Mouse (Mus musculus) gastrocnemius, postnatal 4 days (tissue): ENCODE measurements around the gene Slc25a22. TPM values are rescaled to one million over a fixed set of nuclear protein-coding genes. Genes with fewer than 3 reads are reported as not detected.

Experiments
- DNase-seq, 2 experiments: peaks; one replicate each; pipeline ENCODE4 v3.0.0; 2021 to 2022; ENCODE audit warnings: low spot score in 2 of 2, mixed read lengths in 2 of 2
- long read RNA-seq, 2 experiments: library from polyadenylated mRNA; stranded (forward); transcript quantifications; one replicate each; pipeline ENCODE4 v2.0.0; 2021
- total RNA-seq, 2 experiments: library from RNA; stranded (reverse); gene quantifications; 2 replicates each; pipeline ENCODE4 v1.2.3; 2021

The Slc25a22 gene
- 10 to 100 TPM; 16.4 to 25.2 TPM for total RNA-seq
- long read RNA-seq, experiment 1, full-length matches to known transcripts: 6 of 20 reads
- long read RNA-seq, experiment 1, partial matches to known transcripts: 3 of 20 reads
- long read RNA-seq, experiment 1, other reads (novel, unspliced or antisense): 11 of 20 reads
- long read RNA-seq, experiment 2, full-length matches to known transcripts: 11 of 23 reads
- long read RNA-seq, experiment 2, partial matches to known transcripts: 1 of 23 reads
- long read RNA-seq, experiment 2, other reads (novel, unspliced or antisense): 11 of 23 reads

DNA sequence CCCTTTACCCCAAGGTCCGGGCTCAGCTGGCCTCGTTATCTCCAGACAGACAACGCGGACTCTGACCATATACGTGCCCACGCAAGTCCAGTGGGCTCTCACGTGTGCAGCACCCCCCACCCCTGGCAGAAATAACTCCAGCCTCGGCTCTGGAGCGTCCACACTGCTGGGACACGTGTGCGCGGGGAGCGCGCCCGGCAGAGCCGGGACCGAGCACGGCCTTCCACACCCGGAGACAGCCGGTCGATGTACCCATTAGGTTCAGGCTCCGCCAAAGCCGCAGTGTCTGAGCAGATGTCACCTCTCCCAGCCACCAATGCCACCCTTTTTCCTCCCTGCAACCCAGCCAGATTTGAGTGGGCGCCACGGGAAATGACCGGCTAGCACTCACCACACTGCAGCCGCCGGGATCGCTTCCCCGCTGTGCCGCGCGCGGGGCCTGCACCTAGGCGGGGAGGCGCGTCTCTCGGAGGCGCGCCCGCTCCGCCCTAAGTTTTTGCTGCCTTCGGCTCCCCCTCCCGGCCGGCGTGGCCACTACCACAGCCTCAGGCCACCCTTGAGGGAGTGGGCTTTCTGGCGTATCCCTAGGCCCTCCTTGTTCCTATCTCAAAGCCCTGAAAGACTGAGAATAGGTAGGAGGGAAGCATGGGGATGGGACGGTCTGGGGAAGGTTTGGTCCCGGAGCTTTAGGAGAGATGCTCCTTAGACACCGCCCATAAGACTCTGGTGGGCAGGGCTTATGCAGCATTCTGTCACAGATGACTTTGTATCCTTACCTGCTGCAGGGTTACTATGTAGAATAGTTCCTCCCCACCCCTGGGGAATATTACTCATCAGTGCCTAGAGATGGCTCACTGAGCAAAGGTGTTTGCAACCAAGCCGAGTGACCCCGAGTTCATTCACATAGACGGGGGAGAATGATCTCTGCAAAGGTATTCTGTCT is at the start of gene Slc25a22:
Slc25a22 (minus strand) TSS at position 715 of the 943 bp plus-strand sequence.
- peak; percentile 62 to 84 for DNase-seq

DNA sequence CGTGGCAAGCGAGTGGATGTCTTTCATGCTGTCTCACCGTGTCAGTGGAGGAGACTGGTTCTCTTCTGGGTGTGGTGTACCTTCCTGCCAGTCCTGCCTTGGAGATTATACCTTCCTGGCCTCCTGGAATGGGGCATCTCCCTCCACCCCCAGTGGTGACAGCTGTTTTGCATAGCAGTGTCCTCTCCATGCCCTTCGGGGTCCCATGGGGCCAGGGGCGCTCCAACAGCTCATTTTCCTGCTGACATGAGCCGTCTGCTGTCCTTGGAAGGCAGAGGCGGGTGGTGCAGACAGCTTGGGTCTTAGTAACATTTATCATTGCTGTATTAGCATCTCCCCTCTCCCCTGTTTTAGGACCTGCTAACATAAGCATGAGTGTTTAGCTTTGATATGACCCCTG is 49.4 kb upstream of the Slc25a22 start:
- no peak for DNase-seq

DNA sequence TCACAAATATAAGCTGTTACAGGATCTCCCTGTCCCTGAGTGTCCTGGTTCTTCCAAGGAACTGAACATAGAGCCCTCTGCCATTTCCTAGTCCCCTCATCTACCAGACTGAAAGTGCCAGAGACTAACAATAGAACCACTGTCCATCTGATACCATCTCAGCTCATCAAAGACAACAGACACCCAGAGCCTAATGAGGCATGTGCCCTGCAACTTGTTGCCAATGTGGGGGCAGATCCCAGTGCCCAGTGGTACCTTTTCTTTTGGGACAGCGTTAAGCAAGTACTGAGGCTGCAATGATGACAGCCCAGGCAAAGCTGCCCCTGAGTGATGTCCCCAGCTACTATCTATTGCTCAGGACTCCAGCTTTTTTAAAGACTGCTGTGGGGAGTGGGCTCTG is 48.5 kb upstream of the Slc25a22 start:
- DNase-seq: no peak

DNA sequence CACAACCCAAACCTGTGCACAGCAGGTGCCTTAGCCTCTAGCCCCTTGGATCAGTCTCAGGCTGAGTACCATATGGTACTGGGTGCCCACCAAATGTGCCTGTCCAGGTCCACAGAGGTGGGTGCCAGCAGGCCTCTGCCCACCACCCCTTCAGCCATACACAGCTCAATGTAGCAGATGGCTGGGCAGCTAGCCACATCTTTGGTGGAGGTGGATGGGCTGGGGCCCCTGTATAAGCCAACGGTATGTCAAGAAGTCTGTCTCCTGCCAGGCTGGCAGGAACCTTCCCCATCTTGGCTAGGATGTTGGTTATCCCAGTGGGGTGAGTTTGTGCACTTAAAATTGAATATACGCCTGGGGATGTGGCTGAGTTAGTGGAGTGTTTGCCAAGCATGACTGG is 47.9 kb upstream of the Slc25a22 start:
- DNase-seq: no peak

DNA sequence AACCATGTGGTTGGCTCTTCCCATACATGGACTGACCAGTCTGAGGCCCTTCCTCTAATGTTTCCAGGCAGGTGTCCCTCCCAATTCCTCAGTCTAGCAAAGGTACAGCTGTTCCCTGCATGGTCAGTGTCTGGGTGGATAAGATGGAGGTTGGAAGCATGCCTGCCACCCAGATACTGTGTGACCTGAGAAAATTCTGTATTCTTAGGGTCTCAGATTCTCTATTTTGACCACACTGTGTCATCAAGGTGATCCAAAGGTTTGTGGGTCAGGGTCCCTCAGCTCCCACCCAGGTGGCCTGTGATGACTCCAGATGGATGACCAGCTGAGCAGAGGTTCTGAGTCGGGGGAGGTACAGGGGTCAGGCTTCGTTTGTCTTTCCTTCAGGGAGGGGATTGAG is 47.5 kb upstream of the Slc25a22 start:
- no peak for DNase-seq

DNA sequence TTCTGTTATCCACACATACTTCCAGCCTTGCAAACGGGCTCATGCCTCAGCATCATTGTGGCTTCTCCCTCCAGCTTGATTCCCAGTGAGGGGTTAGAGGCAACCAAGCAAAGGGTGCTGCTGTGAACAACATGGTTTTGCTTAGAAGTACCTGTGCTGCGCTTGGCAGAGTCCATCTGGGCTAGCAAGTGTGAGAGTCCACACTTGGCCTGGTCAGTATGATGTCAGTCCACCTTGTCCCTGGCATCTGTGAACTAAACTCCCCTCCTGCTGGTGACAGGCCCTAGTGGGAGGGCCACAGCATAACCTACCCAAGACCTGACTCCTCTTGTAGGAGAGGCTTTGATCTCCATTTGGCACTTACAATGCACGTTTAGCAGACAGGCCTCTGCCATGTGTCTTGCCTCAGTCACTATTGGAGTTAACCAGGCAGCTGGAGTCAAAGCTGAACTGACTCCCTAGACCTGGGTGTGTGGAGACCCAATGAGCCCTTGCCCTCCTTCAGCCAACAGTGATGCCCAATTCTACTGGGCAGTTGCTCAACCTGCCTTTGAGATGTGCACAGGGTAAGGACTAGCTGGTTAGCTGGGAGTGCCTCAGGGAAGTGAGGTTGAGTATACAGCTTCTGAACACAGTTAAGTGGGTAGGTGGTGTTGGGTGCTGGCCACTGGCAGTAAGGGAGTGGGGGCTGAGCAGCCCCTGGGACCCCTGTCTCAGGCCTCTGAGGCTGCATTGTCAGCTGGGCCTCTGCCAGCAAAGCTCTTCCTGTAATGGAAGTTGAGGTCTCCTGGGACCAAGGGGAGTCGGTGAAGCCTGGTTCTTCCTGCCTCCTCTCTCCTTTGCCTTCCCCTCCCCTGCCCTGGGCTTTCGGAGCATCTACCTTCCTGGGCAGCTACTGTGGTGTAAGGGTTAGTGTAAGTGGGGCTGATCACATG is 46.8 kb upstream of the Slc25a22 start:
- DNase-seq: no peak

DNA sequence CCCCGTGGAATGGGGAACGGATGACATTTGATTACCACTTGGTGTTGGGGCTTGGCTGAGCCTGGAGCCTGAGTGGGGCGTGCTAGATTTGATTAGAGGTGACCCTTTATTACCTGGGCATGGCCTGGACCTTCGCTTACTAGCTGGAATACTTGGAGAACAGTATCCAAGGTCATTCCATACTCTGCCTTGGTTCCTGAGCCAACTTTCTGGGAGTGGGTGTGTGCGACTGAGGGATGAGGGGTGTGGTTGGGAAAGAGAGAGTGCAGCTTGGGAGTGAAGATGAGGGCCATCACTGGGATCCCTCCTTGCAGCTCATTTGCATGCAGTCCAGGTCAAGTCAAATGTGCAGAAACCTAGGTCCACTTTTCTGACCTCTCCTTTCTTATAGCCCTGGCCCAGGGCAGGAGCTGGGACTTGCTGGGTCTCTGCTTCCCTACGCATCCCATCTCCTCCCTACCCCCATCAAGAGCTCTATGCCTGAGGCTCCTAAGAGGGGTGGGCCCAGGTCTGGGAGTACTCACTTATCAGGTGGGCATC is 45.5 kb upstream of the Slc25a22 start:
- DNase-seq: no peak

DNA sequence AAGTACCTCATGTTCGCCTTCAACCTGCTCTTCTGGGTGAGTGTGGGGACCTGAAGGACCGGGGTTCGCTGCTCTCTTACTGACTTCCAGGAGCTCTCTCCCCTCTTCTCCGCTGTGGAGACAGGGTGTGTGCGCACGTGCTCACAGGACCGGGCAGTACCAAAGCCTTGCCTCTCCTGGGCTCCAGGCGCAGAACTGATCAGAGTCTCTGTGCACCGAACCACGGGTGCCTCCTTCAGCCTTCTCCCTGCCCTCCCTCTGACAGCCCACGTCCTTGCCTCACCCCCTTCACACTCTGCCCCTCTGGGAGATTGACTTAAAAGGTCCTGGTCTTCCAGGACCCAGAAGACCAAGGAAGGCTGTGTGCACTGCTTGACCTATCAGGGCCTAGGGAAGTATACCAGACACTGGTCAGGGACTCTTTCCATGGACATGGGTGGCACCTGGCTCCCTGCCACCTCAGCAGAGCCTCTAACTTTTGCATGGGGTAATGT is 44.9 kb upstream of the Slc25a22 start:
- DNase-seq: no peak

DNA sequence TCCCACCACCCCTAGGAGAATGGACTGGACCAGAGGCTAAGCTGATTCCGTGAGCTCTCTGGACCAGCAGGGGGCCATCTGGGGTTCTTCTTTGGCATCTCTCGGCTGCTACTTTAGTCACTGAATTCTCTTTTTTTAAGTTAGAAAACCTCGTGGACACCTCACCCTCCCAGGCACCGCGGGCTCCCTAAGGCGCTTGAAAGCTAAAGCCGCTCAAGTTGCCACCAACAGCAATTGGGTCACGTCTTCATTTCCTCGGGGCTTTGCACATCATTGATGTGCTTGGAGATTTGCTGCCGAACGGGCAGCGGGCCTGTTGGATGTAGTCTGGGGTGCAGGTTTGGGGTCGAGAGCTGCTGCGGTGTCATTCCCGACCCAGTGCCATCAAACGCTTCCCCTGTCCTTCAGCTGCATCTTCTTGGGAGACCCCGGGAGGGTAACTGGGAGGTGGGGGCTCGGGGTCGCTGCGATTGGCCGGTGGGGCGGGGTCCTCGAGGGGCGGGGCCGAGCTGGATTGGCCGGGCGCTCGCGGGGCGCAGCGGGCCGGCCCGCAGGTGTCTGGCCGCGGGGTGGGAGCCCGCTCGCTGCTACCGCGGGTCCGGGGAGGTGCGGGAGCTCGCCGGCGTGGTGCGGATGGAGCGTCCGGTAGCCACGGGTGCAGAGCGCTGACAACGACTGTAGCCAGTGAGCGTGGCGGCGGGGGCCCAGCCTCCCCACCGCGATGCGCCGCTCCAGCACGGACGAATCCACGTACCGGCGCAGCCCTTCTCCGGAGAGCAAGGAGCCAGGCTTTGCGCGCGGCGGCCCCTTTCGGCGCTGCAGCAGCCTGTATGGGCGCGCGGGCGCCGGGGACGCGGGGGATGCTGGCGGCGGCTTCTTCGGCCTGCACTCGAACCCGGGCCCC is 44.1 kb upstream of the Slc25a22 start:
- peak in 1 of 2 experiments; percentile 54 for DNase-seq

DNA sequence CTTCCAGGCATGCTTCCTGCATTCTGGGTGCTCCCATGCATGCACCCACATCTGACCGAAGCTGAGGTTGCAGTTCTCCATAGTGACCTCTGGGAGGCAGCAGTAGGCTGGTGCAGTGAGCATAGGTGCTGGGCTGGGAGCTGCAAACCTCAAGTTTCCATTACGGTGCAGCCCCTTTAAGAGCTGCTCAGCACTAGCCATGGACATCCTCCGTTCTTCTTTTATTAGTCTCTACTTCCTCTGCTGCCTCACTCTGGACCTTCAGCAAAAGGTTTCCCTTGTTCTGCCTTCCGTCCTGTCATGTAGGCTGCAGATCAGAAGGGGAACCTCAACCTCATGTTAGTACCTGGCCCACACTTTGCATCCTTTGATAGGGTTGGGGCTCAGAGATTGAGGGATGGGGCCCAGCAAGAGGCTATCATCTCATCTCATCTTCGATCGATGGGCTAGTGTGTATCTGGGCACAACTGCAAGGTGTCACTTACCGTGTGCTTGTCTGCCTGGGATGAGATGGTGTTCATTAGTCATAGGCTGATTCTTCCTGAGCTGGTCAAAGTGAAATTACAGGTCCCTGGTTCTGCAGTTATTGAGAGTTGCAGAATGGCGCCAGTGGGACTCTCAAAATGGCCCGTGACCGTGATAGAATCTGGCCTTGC is 43.3 kb upstream of the Slc25a22 start:
- DNase-seq: peak in 1 of 2 experiments; percentile 57

DNA sequence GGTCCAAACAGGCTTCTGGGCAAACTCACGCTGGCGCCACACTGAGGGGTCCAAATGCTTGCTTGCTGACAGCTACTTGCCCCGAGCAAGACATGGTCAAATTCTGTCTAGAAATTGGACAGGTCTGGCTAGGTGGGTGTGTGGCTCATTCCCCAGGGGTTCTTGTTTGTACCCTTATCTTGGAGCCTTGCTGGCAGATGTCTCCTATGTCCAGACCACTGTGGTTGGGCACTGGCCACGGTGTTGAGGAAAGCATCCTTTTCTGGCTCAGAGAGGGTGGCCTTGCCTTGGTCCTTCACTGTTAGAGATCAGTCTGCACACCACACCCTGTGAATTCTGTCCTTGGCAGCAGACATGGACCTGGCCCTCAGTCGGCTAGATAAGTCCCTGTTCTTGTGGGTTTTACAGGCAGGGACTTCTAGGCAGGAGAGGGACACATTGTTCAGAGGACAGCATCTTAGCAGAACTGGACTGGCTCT is 40.6 kb upstream of the Slc25a22 start:
- no peak for DNase-seq

DNA sequence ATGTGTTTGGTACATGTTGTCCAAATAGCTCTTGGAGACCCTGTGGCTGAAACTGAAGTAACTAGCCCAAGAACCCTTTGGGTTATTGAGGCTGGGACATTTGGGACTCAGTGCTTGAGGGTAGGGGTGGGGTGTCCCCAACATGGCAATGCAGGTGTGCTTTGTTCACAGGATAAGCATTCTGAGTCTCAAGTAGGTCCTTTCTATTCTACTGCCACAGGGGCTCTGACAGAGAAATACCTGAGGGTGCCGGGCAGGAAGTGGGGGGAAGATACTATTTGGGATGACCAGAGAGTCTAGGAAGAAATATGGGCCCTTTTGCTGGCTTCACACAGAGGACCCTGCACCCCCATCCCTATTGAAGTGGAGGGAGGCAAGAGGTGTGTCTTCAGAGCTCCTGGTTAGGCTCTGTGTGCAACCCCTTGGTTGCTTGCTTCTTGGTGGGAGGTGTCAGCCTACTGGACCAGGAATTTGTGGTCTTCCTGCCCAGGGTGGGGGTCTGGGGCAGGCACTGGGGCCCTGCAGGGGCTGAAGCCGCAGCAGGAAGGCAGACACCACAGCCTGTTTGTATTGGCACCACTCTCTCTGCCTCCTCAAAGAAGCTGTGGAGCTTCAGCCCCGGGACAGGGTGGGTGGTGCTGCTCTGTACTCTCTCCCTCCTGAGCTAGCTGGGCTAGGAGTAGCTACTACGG is 40.0 kb upstream of the Slc25a22 start:
- no peak for DNase-seq

DNA sequence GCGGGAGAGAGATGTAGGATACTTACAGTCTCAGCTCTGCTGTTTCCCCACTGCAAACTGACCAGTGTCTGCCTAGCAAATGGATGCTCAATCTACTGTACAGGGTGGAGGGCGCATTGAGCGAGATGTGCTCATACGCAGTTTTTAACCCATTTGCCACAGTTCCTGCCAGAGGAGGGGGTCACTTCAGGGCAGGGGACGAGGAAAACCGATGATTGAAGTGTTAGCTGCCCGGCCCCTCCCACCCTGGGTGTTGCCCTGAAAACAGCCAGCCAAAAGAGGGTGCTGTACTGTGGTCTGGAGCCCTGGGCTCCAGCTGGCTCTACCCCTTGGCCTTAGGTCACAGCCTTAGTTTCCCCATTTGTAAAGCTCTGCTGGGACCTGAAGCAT is 39.3 kb upstream of the Slc25a22 start:
- no peak for DNase-seq

DNA sequence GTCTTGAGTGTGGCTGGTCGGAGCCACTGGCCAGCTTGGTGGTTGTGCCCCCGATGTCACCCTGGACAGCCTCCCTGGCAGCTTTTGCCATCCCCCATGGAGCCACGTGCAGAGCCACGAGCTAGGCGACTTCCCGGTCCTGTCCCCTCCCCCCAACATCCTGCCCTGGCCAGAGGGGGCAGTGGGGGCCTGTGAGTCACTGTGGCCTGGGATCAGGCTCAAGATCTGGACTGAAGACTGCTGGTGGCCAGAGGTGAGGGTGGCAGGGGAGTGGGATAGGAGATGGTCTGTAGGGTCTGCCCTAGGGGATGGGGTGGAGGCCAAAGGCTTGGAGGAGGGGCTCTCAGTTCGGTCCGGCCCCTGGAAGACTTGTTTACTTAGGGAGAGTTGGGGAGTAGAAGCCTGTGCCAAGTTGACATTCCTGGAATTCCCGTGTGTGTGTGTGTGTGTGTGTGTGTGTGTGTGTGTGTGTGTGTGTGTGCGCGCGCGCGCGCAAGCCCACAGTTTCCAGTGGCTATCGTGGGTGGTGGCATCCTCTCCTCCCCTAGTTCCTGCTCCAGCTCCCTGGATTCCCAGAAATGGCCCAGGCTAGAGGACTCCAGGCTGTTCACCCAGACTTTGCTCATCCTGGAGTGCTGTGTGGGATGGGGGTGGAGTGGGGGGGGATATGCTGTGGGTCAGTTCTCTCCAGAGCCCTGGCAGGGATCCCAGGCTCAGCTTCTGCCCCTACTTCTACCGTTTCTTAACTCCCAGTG is 38.7 kb upstream of the Slc25a22 start:
- DNase-seq: peak; percentile 71 to 80

DNA sequence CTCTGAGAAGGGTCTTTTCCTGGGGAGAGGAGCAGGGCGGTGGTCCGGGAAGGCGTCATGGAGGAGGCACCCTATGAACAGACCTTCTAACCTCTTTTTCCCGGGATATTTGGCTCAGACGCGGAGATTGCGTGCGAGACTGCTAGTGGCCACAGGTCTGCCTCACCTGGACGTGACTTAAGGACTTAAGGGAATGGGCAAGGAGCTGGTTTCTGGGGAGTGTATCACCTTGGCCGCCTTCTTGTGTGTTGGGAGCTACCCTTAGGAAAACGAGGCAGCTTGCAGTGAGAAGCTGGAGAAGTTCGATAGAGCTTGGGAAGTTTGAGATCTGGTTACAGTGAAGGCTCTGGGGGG is 38.1 kb upstream of the Slc25a22 start:
- DNase-seq: no peak

DNA sequence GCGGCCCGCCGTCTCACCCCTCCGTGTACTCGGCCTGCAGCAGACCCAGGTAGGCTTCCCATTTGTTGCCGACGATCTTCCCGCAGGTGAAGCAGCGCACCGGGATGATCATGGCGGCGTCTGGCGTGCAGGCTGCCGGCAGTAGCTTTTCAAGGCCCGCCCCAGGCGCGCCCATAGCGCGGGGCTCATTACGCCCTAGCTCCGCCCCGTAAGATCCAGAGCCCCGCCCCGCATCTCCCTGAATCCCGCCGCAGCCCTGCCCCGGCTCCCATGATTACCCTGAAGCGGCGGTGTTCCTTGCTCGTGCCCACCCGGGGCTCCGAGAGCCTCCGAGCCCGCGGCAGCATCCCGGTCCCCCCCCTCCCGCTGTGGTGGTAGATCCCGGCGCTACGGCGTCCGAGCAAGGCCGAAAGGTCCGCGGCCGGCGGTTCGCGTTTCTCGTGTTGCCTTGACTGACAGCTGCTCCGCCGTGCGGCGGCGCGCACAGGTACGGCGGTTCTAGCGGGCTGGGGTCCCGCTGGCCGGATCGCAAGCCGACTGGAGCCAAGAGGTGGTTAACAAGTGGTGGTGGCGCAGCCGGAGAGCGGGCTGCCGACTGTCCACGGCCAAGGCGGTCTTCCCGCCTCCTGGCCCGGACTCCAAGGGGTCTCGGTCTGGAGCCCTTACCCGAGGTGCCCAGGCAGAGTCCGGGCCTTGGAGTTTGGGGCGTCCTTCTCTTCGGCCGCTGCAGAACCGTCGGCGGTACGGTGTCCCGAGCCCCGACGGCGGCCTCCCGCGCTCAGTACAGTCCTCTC is 37.5 kb upstream of the Slc25a22 start, which contains the start of the genes Polr2l and Tspan4:
Polr2l (minus strand) TSS at position 122 of the 794 bp plus-strand sequence.
Tspan4 (plus strand) TSS at position 230 of the 794 bp plus-strand sequence.
- DNase-seq: peak; percentile 67 to 86

DNA sequence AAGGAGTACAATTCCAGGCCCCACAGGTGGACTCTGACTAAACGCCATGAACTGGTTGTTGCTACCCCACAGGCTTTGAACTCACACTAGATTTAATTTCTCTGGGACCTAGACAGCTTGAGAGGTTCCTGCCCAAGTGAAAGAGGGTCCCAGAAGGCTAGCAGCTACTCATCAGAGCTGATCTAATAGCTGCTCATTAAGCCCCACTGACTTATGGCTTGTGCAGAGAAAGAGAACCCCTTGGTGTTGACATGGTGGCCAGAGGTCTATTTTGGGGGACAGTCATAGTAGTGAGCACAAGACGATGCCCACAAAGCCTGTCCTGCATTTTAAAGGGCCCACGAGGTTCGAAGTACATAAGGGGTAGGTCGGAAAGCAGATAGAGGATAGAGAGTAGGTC is 36.5 kb upstream of the Slc25a22 start:
- no peak for DNase-seq
